18 mouse cellular contexts compared by ENCODE assay signal in the genomic region with DNA sequence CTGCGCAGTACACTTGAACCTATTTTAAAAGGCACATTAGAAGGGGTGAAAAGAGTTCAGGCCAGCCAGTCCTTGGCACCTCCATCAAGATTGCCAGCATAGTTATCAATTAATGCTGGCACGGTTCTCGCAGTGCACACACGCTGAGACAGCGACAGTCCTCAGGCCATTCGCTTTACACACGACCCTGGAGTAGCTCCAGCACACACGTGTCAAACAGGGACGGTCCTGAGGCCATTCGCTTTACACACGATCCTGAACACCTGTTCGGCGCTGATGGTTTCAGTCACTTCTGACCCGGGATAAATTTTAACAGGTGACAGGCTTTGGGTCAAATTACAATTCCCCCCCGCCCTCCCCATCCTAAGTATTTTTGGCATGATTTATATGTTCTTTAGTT. TPM values are rescaled to one million over a fixed set of nuclear protein-coding genes. Genes with fewer than 3 reads are reported as not detected.
DNase-seq lines count a peak whose midpoint lies in the region; ATAC-seq and TF ChIP-seq lines count a peak whose summit lies in the region.
"Had no signal": no experiment of that assay in that cellular context is flagged by ENCODE, and none has a peak within 500 bp of the region (broad histone marks: within the 10 kb centered on the region; RNA-seq: fewer than 3 reads in every experiment).

No protein-coding gene starts in this region.

- no peak for TF ChIP-seq CTCF in thymus, adult 2 months (IDR thresholded peaks at IDR 0.05; ENCODE audit: borderline replicate concordance, control insufficient read depth, extremely low read depth, insufficient read depth, low read length, poor library complexity)

- TF ChIP-seq POLR2A in limb, embryonic 14.5 days (IDR thresholded peaks at IDR 0.05; ENCODE audit: borderline replicate concordance, extremely low read depth, insufficient read depth, insufficient read length), result no peak
- no peak for TF ChIP-seq POLR2A in thymus, adult 2 months (IDR thresholded peaks at IDR 0.05; ENCODE audit: control insufficient read depth, extremely low read depth, insufficient read depth, low read length, poor library complexity)

- WGBS in kidney, embryonic 15.5 days, result 28% methylated on average over 15 of the region's 15 CpGs
- 61% methylated on average over 15 of the region's 15 CpGs for whole genome bisulfite sequencing in embryonic facial prominence, embryonic 14.5 days
- WGBS in limb, embryonic 14.5 days, result 48% methylated on average over 15 of the region's 15 CpGs
- 93% methylated on average over 15 of the region's 15 CpGs for WGBS in thymus, adult 2 months

- no peak overlapping the region for H3K4me3 ChIP-seq in kidney, embryonic 15.5 days (replicated peaks)
- H3K4me3 ChIP-seq in embryonic facial prominence, embryonic 14.5 days (ENCODE audit: low read depth, low read length), result no peak overlapping the region
- no peak overlapping the region for H3K4me3 ChIP-seq in limb, embryonic 14.5 days (replicated peaks; ENCODE audit: low read length)
- H3K4me3 ChIP-seq in thymus, adult 2 months (ENCODE audit: control insufficient read depth, insufficient read depth, low read length), result no peak overlapping the region
- H3K4me3 ChIP-seq: liver, embryonic 13.5 days had no signal

- H3K36me3 ChIP-seq in kidney, embryonic 15.5 days, result no peaks in the 10 kb centered on the region
- no peaks in the 10 kb centered on the region for H3K36me3 ChIP-seq in embryonic facial prominence, embryonic 14.5 days (ENCODE audit: control insufficient read depth, insufficient read depth, low read length)
- H3K36me3 ChIP-seq in limb, embryonic 14.5 days (ENCODE audit: control insufficient read depth, insufficient read depth, low read length), result no peaks in the 10 kb centered on the region
- H3K36me3 ChIP-seq in thymus, adult 2 months (ENCODE audit: control insufficient read depth, insufficient read depth, low read length), result no peaks in the 10 kb centered on the region
- H3K36me3 ChIP-seq: liver, embryonic 13.5 days had no signal

- H3K9ac ChIP-seq in kidney, embryonic 15.5 days, result no peak overlapping the region
- H3K9ac ChIP-seq in embryonic facial prominence, embryonic 14.5 days (ENCODE audit: low read depth, low read length), result no peak overlapping the region
- no peak overlapping the region for H3K9ac ChIP-seq in limb, embryonic 14.5 days (ENCODE audit: low read depth, low read length, severe bottlenecking)
- H3K9ac ChIP-seq: liver, embryonic 13.5 days had no signal

- peaks cover 3% of the 10 kb centered on the region; the same call in 1 of the 2 replicates for H3K4me1 ChIP-seq in kidney, embryonic 15.5 days
- no peaks in the 10 kb centered on the region for H3K4me1 ChIP-seq in embryonic facial prominence, embryonic 14.5 days (ENCODE audit: control insufficient read depth, insufficient read depth, low read length)
- H3K4me1 ChIP-seq in limb, embryonic 14.5 days (ENCODE audit: control insufficient read depth, insufficient read depth, low read length), result no peaks in the 10 kb centered on the region
- H3K4me1 ChIP-seq in thymus, adult 2 months (replicated peaks; ENCODE audit: control insufficient read depth, insufficient read depth, low read length), result no peaks in the 10 kb centered on the region
- H3K4me1 ChIP-seq: liver, embryonic 13.5 days had no signal

- H3K27ac ChIP-seq in kidney, embryonic 15.5 days, result no peak overlapping the region
- no peak overlapping the region for H3K27ac ChIP-seq in embryonic facial prominence, embryonic 14.5 days (replicated peaks; ENCODE audit: low read depth, low read length)
- no peak overlapping the region for H3K27ac ChIP-seq in limb, embryonic 14.5 days (replicated peaks; ENCODE audit: low read depth, low read length)
- no peak overlapping the region for H3K27ac ChIP-seq in thymus, adult 2 months (ENCODE audit: control insufficient read depth, insufficient read depth, low read length)
- H3K27ac ChIP-seq: liver, embryonic 13.5 days; stomach, postnatal 0 days had no signal

- H3K9me3 ChIP-seq in kidney, embryonic 15.5 days (replicated peaks), result no peaks in the 10 kb centered on the region
- H3K9me3 ChIP-seq in embryonic facial prominence, embryonic 14.5 days (ENCODE audit: control insufficient read depth, low read length), result no peaks in the 10 kb centered on the region
- no peaks in the 10 kb centered on the region for H3K9me3 ChIP-seq in limb, embryonic 14.5 days (ENCODE audit: control insufficient read depth, low read length)
- H3K9me3 ChIP-seq: liver, embryonic 13.5 days had no signal

- H3K27me3 ChIP-seq in kidney, embryonic 15.5 days, result no peaks in the 10 kb centered on the region
- no peaks in the 10 kb centered on the region for H3K27me3 ChIP-seq in embryonic facial prominence, embryonic 14.5 days (replicated peaks; ENCODE audit: control insufficient read depth, insufficient read depth, low read length)
- no peaks in the 10 kb centered on the region for H3K27me3 ChIP-seq in limb, embryonic 14.5 days (ENCODE audit: control insufficient read depth, insufficient read depth, low read length)
- H3K27me3 ChIP-seq in thymus, adult 2 months (ENCODE audit: control insufficient read depth, insufficient read depth, low read length), result no peaks in the 10 kb centered on the region
- H3K27me3 ChIP-seq: liver, embryonic 13.5 days had no signal

- ATAC-seq in kidney, embryonic 15.5 days (replicated peaks; ENCODE audit: low FRiP score), result peak; percentile 88
- peak; percentile 62; the same call in 1 of the 2 replicates for ATAC-seq in embryonic facial prominence, embryonic 14.5 days (ENCODE audit: low read depth)
- ATAC-seq in limb, embryonic 14.5 days (ENCODE audit: low FRiP score, low read depth), result peak; percentile 81
- ATAC-seq: activated CD4-positive, CD25-positive, alpha-beta regulatory T cell, adult 4 months; forebrain, embryonic 14.5 days had no signal

- H3K4me2 ChIP-seq in kidney, embryonic 15.5 days, result peak overlapping the region; percentile 43
- H3K4me2 ChIP-seq in embryonic facial prominence, embryonic 14.5 days (ENCODE audit: low read depth, low read length), result no peak overlapping the region
- H3K4me2 ChIP-seq in limb, embryonic 14.5 days (replicated peaks; ENCODE audit: low read depth, low read length, severe bottlenecking), result no peak overlapping the region
- H3K4me2 ChIP-seq: liver, embryonic 13.5 days had no signal

- peak; percentile 28 for DNase-seq in embryo, embryonic 10 days (ENCODE audit: low spot score)
- DNase-seq in embryo, embryonic 9.5 days (ENCODE audit: extremely low spot score), result no peak
- no peak for DNase-seq in kidney, postnatal 4 days
- peak; percentile 70 for DNase-seq in embryonic facial prominence, embryonic 14.5 days (ENCODE audit: low spot score)
- DNase-seq in limb, embryonic 14.5 days (ENCODE audit: low spot score), result peak; percentile 40
- DNase-seq in thymus, adult 2 months, result no peak
- DNase-seq: adrenal gland, postnatal 25 days; cerebellum, postnatal 36 days; heart, postnatal 10 days; liver, embryonic 13.5 days; lung, postnatal 10 days; right cerebral cortex, adult 18-20 months; thymus, postnatal 36 days had no signal

RNA-seq across cellular contexts. Expression of gene Mstn, which starts 23.8 kb away (rescaled TPM):
- 0.38 and 0.72 TPM in 2 replicates for polyA plus RNA-seq in kidney, embryonic 15.5 days (2015; fragmentation: Nextera tagmentation; extraction: Ambion mirVana)
- polyA plus RNA-seq in embryonic facial prominence, embryonic 14.5 days (2014; fragmentation: Nextera tagmentation; extraction: Ambion mirVana), result 20.2 and 20.5 TPM in 2 replicates
- polyA plus RNA-seq in limb, embryonic 14.5 days (2012; rRNA removed), result 8.6 and 9.2 TPM in 2 replicates
- polyA plus RNA-seq in limb, embryonic 14.5 days (2014; fragmentation: Nextera tagmentation; extraction: Ambion mirVana), result 15.0 and 20.4 TPM in 2 replicates
- 0.13 and 0.23 TPM in 2 replicates for polyA plus RNA-seq in thymus, adult 2 months (2012; rRNA removed)
- polyA plus RNA-seq: activated CD4-positive, CD25-positive, alpha-beta regulatory T cell, adult 4 months; spleen, adult 2 months had no signal

Comparison
In these comparisons a context has a peak if more than half of its experiments do, and no peak if none do; other contexts are left out.
1. DNase-seq: peak in embryo, embryonic 10 days (single experiment), embryonic facial prominence, embryonic 14.5 days (single experiment) and limb, embryonic 14.5 days (single experiment); none in embryo, embryonic 9.5 days (single experiment), kidney, postnatal 4 days (0 of 2) and thymus, adult 2 months (single experiment).
2. Peak in every context shown above with its lines, with median percentiles within 50 percentile points of each other: ATAC-seq.